Mouse (Mus musculus) lung, postnatal 0 days (tissue): Measurements from ENCODE around the gene Madd.

Source experiments
- CTCF ChIP-seq: IDR thresholded peaks from 2 replicates; pipeline ENCODE4 v1.5.1; 2016; ENCODE audit warnings: antibody characterized with exemption, mild to moderate bottlenecking
- EP300 ChIP-seq: IDR thresholded peaks from 2 replicates; pipeline ENCODE4 v1.6.1; 2016; ENCODE audit warnings: antibody characterized with exemption, mild to moderate bottlenecking, control low read depth

DNA sequence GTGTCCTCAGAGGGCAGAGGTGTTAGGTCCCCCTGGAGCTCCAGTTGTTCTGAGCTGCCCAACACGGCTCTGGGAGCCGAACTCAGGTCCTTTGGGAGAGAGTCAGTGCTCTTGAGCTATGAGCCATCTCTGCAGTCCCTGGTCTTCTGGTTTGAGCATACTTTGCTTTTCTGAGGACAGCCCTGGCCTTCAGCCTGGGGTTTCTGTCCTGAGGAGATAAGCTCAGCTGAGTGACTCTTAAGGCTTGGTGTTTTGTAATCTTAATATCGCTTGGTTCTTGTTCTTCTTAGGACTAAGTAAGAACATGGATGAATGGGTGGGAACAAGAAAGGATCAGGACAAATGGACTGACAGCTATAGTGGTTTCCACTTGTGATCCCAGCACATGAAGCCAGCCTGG, 75.5 kb downstream of the Madd start:
- TF ChIP-seq CTCF (no peak), EP300 (no peak)
